8 mouse cellular contexts compared by ENCODE assay signal in genomic region chr2:148751893-148752813, GRCm38 (mm10). TPM values are rescaled to one million over a fixed set of nuclear protein-coding genes. Genes with fewer than 3 reads are reported as not detected.
DNase-seq lines count a peak whose midpoint lies in the region; ATAC-seq lines count a peak whose summit lies in the region.

No protein-coding gene starts in this region.

- 0 out of 2 replicates have a peak, but pooled peaks cover 2% of the 10 kb centered on the region for H3K27me3 ChIP-seq in hindbrain, embryonic 16.5 days (replicated peaks; ENCODE audit: control insufficient read depth, insufficient read depth, low read length)

- 0 out of 2 replicates have a peak overlapping the region, but pooled peaks have one; percentile 35 for H3K27ac ChIP-seq in hindbrain, embryonic 16.5 days (ENCODE audit: low read depth, low read length)

- DNase-seq in WW6 (ENCODE audit: low read depth, low spot score): peak; percentile 53
- peak; percentile 74 to 82 for DNase-seq in cerebellum, postnatal 25 days
- DNase-seq in frontal cortex, postnatal 25 days (ENCODE audit: low spot score in 2 of 2): peak; percentile 20 to 63
- DNase-seq in left cerebral cortex, adult 11 months (ENCODE audit: low spot score): peak; percentile 57
- DNase-seq in lung, postnatal 36 days: peak; percentile 88
- DNase-seq in retina, embryonic 14.5 days (ENCODE audit: low spot score): peak; percentile 93
- DNase-seq in urinary bladder, adult 2 months (ENCODE audit: low spot score): peak; percentile 23

- H3K4me2 ChIP-seq in hindbrain, embryonic 16.5 days (ENCODE audit: low read length): peak overlapping the region; percentile 73

- no peaks in the 10 kb centered on the region for H3K9me3 ChIP-seq in hindbrain, embryonic 16.5 days (ENCODE audit: control insufficient read depth, low read length)

- peak overlapping the region; percentile 54; the same call in 1 of the 2 replicates for H3K9ac ChIP-seq in hindbrain, embryonic 16.5 days (ENCODE audit: low read depth, low read length)

- WGBS in hindbrain, embryonic 16.5 days: 18% methylated on average over 15 of the region's 15 CpGs

- peak overlapping the region; percentile 41 for H3K4me3 ChIP-seq in hindbrain, embryonic 16.5 days (ENCODE audit: low read length)

- ATAC-seq in hindbrain, embryonic 16.5 days: peak; percentile 95

- H3K36me3 ChIP-seq in hindbrain, embryonic 16.5 days (ENCODE audit: control insufficient read depth, insufficient read depth, low read length): no peaks in the 10 kb centered on the region

- no peaks in the 10 kb centered on the region for H3K4me1 ChIP-seq in hindbrain, embryonic 16.5 days (ENCODE audit: control insufficient read depth, insufficient read depth, low read depth, low read length)

RNA-seq across cellular contexts. Expression of gene Cstl1, which starts 2.0 kb away (rescaled TPM):
- not detected in 2 replicates for polyA plus RNA-seq in hindbrain, embryonic 16.5 days (2015; fragmentation: Nextera tagmentation; extraction: Ambion mirVana)
- not detected in 2 replicates for polyA plus RNA-seq in urinary bladder, adult 2 months (2012; rRNA removed)

RNA-seq across cellular contexts. Expression of gene Cst11, which starts 19.1 kb away (rescaled TPM):
- not detected in 2 replicates for polyA plus RNA-seq in hindbrain, embryonic 16.5 days (2015; fragmentation: Nextera tagmentation; extraction: Ambion mirVana)
- polyA plus RNA-seq in urinary bladder, adult 2 months (2012; rRNA removed): not detected in 2 replicates

RNA-seq across cellular contexts. Expression of gene Napb, which starts 19.9 kb away (rescaled TPM):
- 96.5 and 98.0 TPM in 2 replicates for polyA plus RNA-seq in hindbrain, embryonic 16.5 days (2015; fragmentation: Nextera tagmentation; extraction: Ambion mirVana)
- 3.5 and 4.0 TPM in 2 replicates for polyA plus RNA-seq in urinary bladder, adult 2 months (2012; rRNA removed)

RNA-seq across cellular contexts. Expression of gene 8030411F24Rik, which starts 29.7 kb away (rescaled TPM):
- not detected in 2 replicates for polyA plus RNA-seq in hindbrain, embryonic 16.5 days (2015; fragmentation: Nextera tagmentation; extraction: Ambion mirVana)
- not detected in 2 replicates for polyA plus RNA-seq in urinary bladder, adult 2 months (2012; rRNA removed)

RNA-seq across cellular contexts. Expression of gene Cst12, which starts 37.0 kb away (rescaled TPM):
- not detected in 2 replicates for polyA plus RNA-seq in hindbrain, embryonic 16.5 days (2015; fragmentation: Nextera tagmentation; extraction: Ambion mirVana)
- not detected in 2 replicates for polyA plus RNA-seq in urinary bladder, adult 2 months (2012; rRNA removed)

Comparison
In these comparisons a context has a peak if more than half of its experiments do, and no peak if none do; other contexts are left out.
1. Peak in every context shown above with its lines: DNase-seq, ATAC-seq, H3K4me3 ChIP-seq and H3K27ac ChIP-seq.
2. DNase-seq: peak in every context shown above with its lines; median percentile 93 in retina, embryonic 14.5 days; 88 in lung, postnatal 36 days; 78 in cerebellum, postnatal 25 days; 57 in left cerebral cortex, adult 11 months; 53 in WW6; 42 in frontal cortex, postnatal 25 days; 23 in urinary bladder, adult 2 months.
3. RNA of gene Napb, which starts 19.9 kb away (polyA plus RNA-seq): 96.5 to 98.0 TPM in hindbrain, embryonic 16.5 days; 3.5 to 4.0 TPM in urinary bladder, adult 2 months; every median in the first group is over 10 times any median in the second.